Mouse (Mus musculus) adrenal gland, postnatal 4 days (tissue): ENCODE results near the gene Mlec. TPM values are rescaled to one million over a fixed set of nuclear protein-coding genes. Genes with fewer than 3 reads are reported as not detected.
A peak's percentile ranks its signal among the peaks of the same experiment; 100 is the strongest.

Source experiments
- DNase-seq, 2 experiments: peaks; one replicate each; pipeline ENCODE4 v3.0.0; 2021 to 2022; ENCODE audit warnings: low spot score in 2 of 2, mixed read lengths in 2 of 2
- long read RNA-seq, 2 experiments: library from polyadenylated mRNA; stranded (forward); transcript quantifications; one replicate each; pipeline ENCODE4 v2.0.0; 2021
- total RNA-seq, 2 experiments: library from RNA; stranded (reverse); gene quantifications; 2 replicates each; pipeline ENCODE4 v1.2.3; 2021

The Mlec gene
- 100 to 1,000 TPM; 208 to 242 TPM for total RNA-seq
- long read RNA-seq, experiment 1, full-length matches to known transcripts: 61 of 109 reads
- long read RNA-seq, experiment 1, partial matches to known transcripts: 2 of 109 reads
- long read RNA-seq, experiment 1, other reads (novel, unspliced or antisense): 46 of 109 reads
- long read RNA-seq, experiment 2, full-length matches to known transcripts: 115 of 222 reads
- long read RNA-seq, experiment 2, partial matches to known transcripts: 4 of 222 reads
- long read RNA-seq, experiment 2, other reads (novel, unspliced or antisense): 103 of 222 reads

GRCm38 (mm10) chr5:115158040-115158983, at the start of gene Mlec:
Gene Mlec, minus strand, starts transcription at chr5:115158179.
- peak; percentile 97 to 99 for DNase-seq

GRCm38 (mm10) chr5:115207244-115207643, 49.3 kb upstream of the Mlec start:
- no peak for DNase-seq

GRCm38 (mm10) chr5:115204562-115205311, 46.8 kb upstream of the Mlec start:
- DNase-seq: no peak

- no peak for DNase-seq
These were observed 46.0 kb upstream of the Mlec start for GRCm38 (mm10) chr5:115203735-115204561.

GRCm38 (mm10) chr5:115194626-115195221, 36.7 kb upstream of the Mlec start:
- DNase-seq: no peak

GRCm38 (mm10) chr5:115193669-115194625, 36.0 kb upstream of the Mlec start, which contains the start of gene Cabp1:
Gene Cabp1, minus strand, starts transcription at chr5:115194381.
- DNase-seq: no peak

- peak; percentile 46 to 64 for DNase-seq
These were observed 35.2 kb upstream of the Mlec start for GRCm38 (mm10) chr5:115193226-115193625.

GRCm38 (mm10) chr5:115192828-115193195, 34.8 kb upstream of the Mlec start:
- DNase-seq: no peak

- DNase-seq: no peak
These were observed 34.2 kb upstream of the Mlec start for GRCm38 (mm10) chr5:115191880-115192827.

- DNase-seq: no peak
These were observed 32.1 kb upstream of the Mlec start for GRCm38 (mm10) chr5:115190081-115190480.

GRCm38 (mm10) chr5:115188824-115189223, 30.8 kb upstream of the Mlec start:
- DNase-seq: no peak

- peak; percentile 87 to 90 for DNase-seq
These were observed 29.5 kb upstream of the Mlec start for GRCm38 (mm10) chr5:115187188-115188131.

- DNase-seq: no peak
These were observed 28.5 kb upstream of the Mlec start for GRCm38 (mm10) chr5:115186371-115187073.

GRCm38 (mm10) chr5:115184726-115185125, 26.7 kb upstream of the Mlec start:
- no peak for DNase-seq

- no peak for DNase-seq
These were observed 25.5 kb upstream of the Mlec start for GRCm38 (mm10) chr5:115183482-115183881.

GRCm38 (mm10) chr5:115182925-115183324, 24.9 kb upstream of the Mlec start:
- no peak for DNase-seq
